Comparison of ENCODE assay signal across 22 mouse cellular contexts in genomic region chr8:54370501-54370900, GRCm38 (mm10).
"Had no signal": no experiment of that assay in that cellular context is flagged by ENCODE, and none has a peak within 500 bp of the region (broad histone marks: within the 10 kb centered on the region; RNA-seq: fewer than 3 reads in every experiment).

No protein-coding gene starts in this region.

- H3K4me2 ChIP-seq: heart, embryonic 11.5 days; heart, embryonic 13.5 days; heart, embryonic 15.5 days; hindbrain, embryonic 13.5 days; hindbrain, embryonic 15.5 days; limb, embryonic 13.5 days; limb, embryonic 15.5 days; liver, embryonic 12.5 days had no signal

- H3K9me3 ChIP-seq: heart, embryonic 13.5 days; heart, embryonic 15.5 days; hindbrain, embryonic 13.5 days; hindbrain, embryonic 15.5 days; limb, embryonic 13.5 days; limb, embryonic 15.5 days; liver, embryonic 12.5 days had no signal

- H3K9ac ChIP-seq: forebrain, postnatal 0 days; heart, embryonic 13.5 days; heart, embryonic 15.5 days; hindbrain, embryonic 13.5 days; hindbrain, embryonic 15.5 days; limb, embryonic 13.5 days; limb, embryonic 15.5 days; liver, embryonic 12.5 days; liver, embryonic 14.5 days had no signal

- ATAC-seq: forebrain, postnatal 0 days; hindbrain, postnatal 0 days; intestine, embryonic 16.5 days; liver, embryonic 12.5 days had no signal

- H3K4me3 ChIP-seq: heart, adult 2 months; heart, embryonic 13.5 days; heart, embryonic 15.5 days; hindbrain, embryonic 13.5 days; hindbrain, embryonic 15.5 days; limb, embryonic 13.5 days; limb, embryonic 15.5 days; liver, embryonic 12.5 days had no signal

- H3K27me3 ChIP-seq: heart, embryonic 13.5 days; heart, embryonic 15.5 days; hindbrain, embryonic 13.5 days; hindbrain, embryonic 15.5 days; limb, embryonic 13.5 days; limb, embryonic 15.5 days; liver, embryonic 12.5 days had no signal

- H3K36me3 ChIP-seq: heart, embryonic 13.5 days; heart, embryonic 15.5 days; hindbrain, embryonic 13.5 days; hindbrain, embryonic 15.5 days; limb, embryonic 13.5 days; limb, embryonic 15.5 days; liver, embryonic 12.5 days had no signal

- H3K4me1 ChIP-seq: heart, embryonic 15.5 days; hindbrain, embryonic 13.5 days; hindbrain, embryonic 15.5 days; limb, embryonic 13.5 days; limb, embryonic 15.5 days; liver, embryonic 12.5 days had no signal

- H3K27ac ChIP-seq: heart, adult 2 months; heart, embryonic 13.5 days; heart, embryonic 15.5 days; hindbrain, embryonic 13.5 days; hindbrain, embryonic 15.5 days; hindbrain, postnatal 0 days; limb, embryonic 13.5 days; limb, embryonic 15.5 days; liver, embryonic 12.5 days; liver, embryonic 14.5 days had no signal

- DNase-seq: forebrain, postnatal 0 days; gastrocnemius, postnatal 14 days; gastrocnemius, postnatal 36 days; heart, adult 2 months; heart, postnatal 14 days; heart, postnatal 36 days; kidney, postnatal 10 days; kidney, postnatal 25 days; layer of hippocampus, adult 9-11 months; layer of hippocampus, postnatal 36 days; left cerebral cortex, postnatal 4 days had no signal
